ENCODE assay signal across 21 mouse cellular contexts in the genomic region with DNA sequence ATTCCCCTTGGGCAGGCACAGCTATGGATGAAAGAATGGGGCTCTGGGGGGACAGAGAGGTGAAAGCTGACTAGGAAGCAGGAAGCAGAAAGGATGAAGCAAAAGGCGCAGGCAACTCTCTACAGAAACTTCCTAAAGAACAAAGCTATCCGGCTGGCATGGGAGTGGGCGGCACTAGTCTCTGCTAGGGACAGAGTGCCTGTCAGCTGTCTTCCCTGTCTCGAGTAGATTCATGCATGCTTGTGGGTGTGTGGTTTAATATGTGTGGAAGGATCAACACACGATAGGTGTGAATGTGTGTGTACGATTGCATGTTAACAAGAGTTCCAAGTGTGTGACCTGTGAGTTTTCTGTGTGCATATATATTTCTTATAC. TPM values are rescaled to one million over a fixed set of nuclear protein-coding genes. Genes with fewer than 3 reads are reported as not detected.
A peak's percentile ranks its signal among the peaks of the same experiment; 100 is the strongest.
DNase-seq lines count a peak whose midpoint lies in the region; ATAC-seq and TF ChIP-seq lines count a peak whose summit lies in the region.
"Had no signal": no experiment of that assay in that cellular context is flagged by ENCODE, and none has a peak within 500 bp of the region (broad histone marks: within the 10 kb centered on the region; RNA-seq: fewer than 3 reads in every experiment).

No protein-coding gene starts in this region.

- 60% methylated on average over 6 of the region's 6 CpGs for WGBS in heart, adult 2 months

- no peaks in the 10 kb centered on the region for H3K4me1 ChIP-seq in heart, adult 2 months (ENCODE audit: control insufficient read depth, insufficient read depth, low read length)
- H3K4me1 ChIP-seq: embryonic facial prominence, embryonic 13.5 days; heart, embryonic 10.5 days had no signal

- no peaks in the 10 kb centered on the region for H3K27me3 ChIP-seq in heart, adult 2 months (ENCODE audit: control insufficient read depth, insufficient read depth, low read length)
- peaks cover 18% of the 10 kb centered on the region for H3K27me3 ChIP-seq in myocyte (ENCODE audit: control insufficient read depth, insufficient read depth, insufficient read length)
- H3K27me3 ChIP-seq: embryonic facial prominence, embryonic 13.5 days; hindbrain, embryonic 12.5 days had no signal

- no peak overlapping the region for H3K27ac ChIP-seq in heart, adult 2 months
- H3K27ac ChIP-seq: embryonic facial prominence, embryonic 13.5 days; gastrocnemius, adult 2 months; heart, embryonic 10.5 days; hindbrain, embryonic 12.5 days had no signal

- no peak for TF ChIP-seq CTCF in heart, adult 2 months (IDR thresholded peaks at IDR 0.05)

- TF ChIP-seq POLR2A in heart, adult 2 months (IDR thresholded peaks at IDR 0.05; ENCODE audit: insufficient read depth, low read depth, low read length): no peak
- no peak for TF ChIP-seq POLR2A in myocyte (IDR thresholded peaks at IDR 0.05; ENCODE audit: insufficient read length, low read depth)

- no peak for ATAC-seq in activated CD4-positive, CD25-positive, alpha-beta regulatory T cell, adult 4 months
- ATAC-seq: forebrain, embryonic 14.5 days had no signal

- H3K9ac ChIP-seq in heart, adult 2 months (ENCODE audit: low read depth, low read length): no peak overlapping the region
- H3K9ac ChIP-seq: embryonic facial prominence, embryonic 13.5 days; hindbrain, embryonic 12.5 days had no signal

- no peaks in the 10 kb centered on the region for H3K36me3 ChIP-seq in heart, adult 2 months (ENCODE audit: control insufficient read depth, insufficient read depth, low read length)
- no peaks in the 10 kb centered on the region for H3K36me3 ChIP-seq in myocyte (ENCODE audit: control insufficient read depth, insufficient read depth)
- H3K36me3 ChIP-seq: embryonic facial prominence, embryonic 13.5 days; heart, embryonic 10.5 days; hindbrain, embryonic 12.5 days had no signal

- H3K79me2 ChIP-seq in heart, adult 2 months (replicated peaks; ENCODE audit: control insufficient read depth, insufficient read depth, low read length): no peaks in the 10 kb centered on the region
- H3K79me2 ChIP-seq in myocyte (ENCODE audit: control insufficient read depth, insufficient read depth): no peaks in the 10 kb centered on the region

- peak; percentile 70 for DNase-seq in heart, adult 11 months
- no peak for DNase-seq in heart, adult 2 months
- DNase-seq in left cerebral cortex, postnatal 25 days (ENCODE audit: low spot score in 2 of 2): peak; percentile 16 to 23
- DNase-seq in left cerebral cortex, postnatal 36 days (ENCODE audit: low spot score in 2 of 2): no peak
- peak; percentile 26 for DNase-seq in retina, embryonic 14.5 days (ENCODE audit: low spot score)
- no peak for DNase-seq in retina, postnatal 1 day
- DNase-seq: adrenal gland, adult 8-10 months; adrenal gland, postnatal 36 days; cerebellum, adult 11 months; cerebellum, adult 8-10 months; cerebellum, postnatal 25 days; gastrocnemius, adult 2 months; gastrocnemius, postnatal 25 days; heart, postnatal 10 days; heart, postnatal 4 days had no signal

- H3K4me2 ChIP-seq in myocyte (ENCODE audit: low read depth): peak overlapping the region; percentile 24
- H3K4me2 ChIP-seq: embryonic facial prominence, embryonic 13.5 days; hindbrain, embryonic 12.5 days had no signal

- H3K4me3 ChIP-seq in heart, adult 2 months: no peak overlapping the region
- H3K4me3 ChIP-seq in myocyte: no peak overlapping the region
- H3K4me3 ChIP-seq: embryonic facial prominence, embryonic 13.5 days; gastrocnemius, adult 2 months; heart, embryonic 10.5 days; hindbrain, embryonic 12.5 days had no signal

- H3ac ChIP-seq in myocyte (ENCODE audit: control insufficient read depth, insufficient read length): no peak overlapping the region

- TF ChIP-seq EP300 in heart, adult 2 months (IDR thresholded peaks at IDR 0.05; ENCODE audit: insufficient read depth, low read depth, low read length): no peak

- intact Hi-C loops in heart, adult 2 months (cut with DNase I): no loop called here
- intact Hi-C loops in left cerebral cortex, postnatal 25 days (cut with DNase I): no loop called here
- intact Hi-C loops in left cerebral cortex, postnatal 36 days (cut with DNase I): no loop called here

TF ChIP-seq in myocyte, 11 proteins besides CTCF, POLR2A, EP300 and RAD21:
- TF ChIP-seq POLR2AphosphoS2 (IDR thresholded peaks at IDR 0.05; ENCODE audit: insufficient read length, low read depth) (no peak), TCF3 (IDR thresholded peaks at IDR 0.05; ENCODE audit: insufficient read length, low read depth) (no peak), SRF (IDR thresholded peaks at IDR 0.05; ENCODE audit: control insufficient read depth, insufficient read length, low read depth) (no peak), MYOG (IDR thresholded peaks at IDR 0.05; ENCODE audit: control insufficient read depth in 1 of 3, insufficient read depth in 1 of 3, insufficient read length in 2 of 3, low read depth in 2 of 3) (no peak), CEBPB (IDR thresholded peaks at IDR 0.05; ENCODE audit: insufficient read depth, poor library complexity, severe bottlenecking) (no peak), MYOD1 (IDR thresholded peaks at IDR 0.05; ENCODE audit: control insufficient read depth in 1 of 3, insufficient read length in 2 of 3, low read depth in 2 of 3) (peak in 1 of 3 experiments; percentile 39), E2F4 (IDR thresholded peaks at IDR 0.05; ENCODE audit: insufficient read depth) (no peak), TCF12 (IDR thresholded peaks at IDR 0.05; ENCODE audit: insufficient read depth, poor library complexity, severe bottlenecking) (no peak)

RNA-seq across cellular contexts. Expression of a gene that starts 58.4 kb away (rescaled TPM):
- total RNA-seq in heart, adult 2 months (2021): 100 to 1,000 TPM; 125 to 148 TPM
- 32.0 and 64.0 TPM in 2 replicates for polyA plus RNA-seq in heart, adult 2 months (2012; rRNA removed)
- 10 to 100 TPM; 60.1 TPM for total RNA-seq in left cerebral cortex, postnatal 25 days (2021)
- 10 to 100 TPM; 57.0 to 67.4 TPM for total RNA-seq in left cerebral cortex, postnatal 36 days (2021)
- 23.3 TPM for polyA plus RNA-seq in myocyte (2012; fragmentation: generic; extraction: Trizol)
- 10 to 100 TPM in 1 of 2 experiments, 1 to 10 TPM in 1; 7.6 to 10.5 TPM for polyA plus RNA-seq in activated CD4-positive, CD25-positive, alpha-beta regulatory T cell, adult 4 months (2017; shearing (Covaris generic))

Comparison
In these comparisons a context has a peak if more than half of its experiments do, and no peak if none do; other contexts are left out.
1. DNase-seq: peak in heart, adult 11 months (single experiment), left cerebral cortex, postnatal 25 days (2 of 2) and retina, embryonic 14.5 days (single experiment); none in heart, adult 2 months (0 of 2), left cerebral cortex, postnatal 36 days (0 of 2) and retina, postnatal 1 day (single experiment).